Mouse (Mus musculus) granulocyte monocyte progenitor cell, adult 5-6 weeks (primary cell): ENCODE measurements around the gene Msl2. TPM values are rescaled to one million over a fixed set of nuclear protein-coding genes. Genes with fewer than 3 reads are reported as not detected.
A peak's percentile ranks its signal among the peaks of the same experiment; 100 is the strongest.

Experiments used
- ATAC-seq: replicated peaks from 2 replicates; pipeline ENCODE4 v1.8.0; 2016; ENCODE audit warnings: mild to moderate bottlenecking, moderate TSS enrichment, inconsistent platforms; ENCODE audit not compliant: poor library complexity, severe bottlenecking
- total RNA-seq, 2 experiments: library from RNA; stranded (forward) in 1 of 2; stranded (reverse) in 1 of 2; fragments of 200-712, 200-1000 nt in 1 of 2; fragments of >200 nt in 1 of 2; fragmentation: Nextera tagmentation in 1 of 2; gene quantifications; 2 replicates each; pipeline ENCODE4 v1.2.3; 2014 to 2017

The Msl2 gene
- 55.3 and 55.8 TPM in 2 replicates for total RNA-seq (2014; fragmentation: Nextera tagmentation)
- total RNA-seq (2017) = 38.0 and 47.4 TPM in 2 replicates

DNA sequence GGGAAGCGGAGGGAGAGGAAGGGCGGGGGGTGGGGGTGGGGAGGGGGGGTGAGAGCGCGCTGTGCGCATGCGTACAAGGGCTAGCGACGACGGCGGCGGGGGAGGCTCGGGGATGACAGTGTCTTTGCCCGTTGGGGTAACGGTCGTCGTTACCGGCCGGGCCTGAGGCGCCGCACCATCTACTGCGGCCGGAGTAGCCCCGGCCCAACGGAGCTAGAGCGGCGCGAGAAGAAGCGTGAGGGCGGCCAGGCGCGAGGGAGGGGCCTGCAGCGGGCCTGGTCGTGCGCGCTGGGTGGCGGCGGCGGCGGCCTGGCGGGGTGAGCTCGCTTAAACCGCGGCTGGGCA, at the start of gene Msl2:
Msl2 (plus strand) TSS at position 115 of the 345 bp plus-strand sequence.
- no peak for ATAC-seq

- no peak for ATAC-seq
Observed at GRCm38 (mm10) chr9:101033761-101034447, 40.0 kb upstream of the Msl2 start.

DNA sequence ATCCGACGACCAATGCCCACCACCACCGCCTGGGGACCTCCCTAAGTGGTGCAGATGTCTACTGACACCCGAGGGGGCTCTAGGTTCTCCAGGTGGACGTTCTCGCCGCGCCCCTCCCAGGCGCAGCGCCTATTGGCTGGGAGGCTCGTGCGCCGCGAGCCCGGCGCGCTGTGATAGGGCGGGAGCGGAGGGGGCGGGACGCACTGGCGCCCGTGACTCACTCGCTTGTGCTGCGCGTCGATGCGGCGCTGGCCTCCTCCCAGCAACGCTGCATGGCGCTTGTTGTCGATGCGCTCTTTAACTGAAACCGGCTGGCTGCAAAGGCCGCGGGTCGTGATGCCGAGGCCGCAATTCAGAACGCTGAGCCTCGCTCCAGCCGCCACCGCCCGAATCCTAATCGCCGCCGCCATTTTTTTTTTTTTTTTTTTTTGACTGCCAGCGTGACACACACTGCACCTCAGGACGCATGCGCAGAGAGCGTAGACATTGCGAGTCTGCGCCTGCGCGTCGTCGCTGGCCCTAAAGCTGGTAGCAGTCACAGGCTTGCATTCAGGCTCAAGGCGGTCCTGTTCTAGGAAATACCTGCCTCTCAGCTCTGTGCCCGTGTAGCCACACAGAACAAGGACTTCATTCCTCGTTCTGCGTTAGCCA, 39.3 kb upstream of the Msl2 start, which contains the start of gene Pccb:
Pccb (minus strand) TSS at position 451 of the 651 bp plus-strand sequence.
- peak; percentile 96 for ATAC-seq

DNA sequence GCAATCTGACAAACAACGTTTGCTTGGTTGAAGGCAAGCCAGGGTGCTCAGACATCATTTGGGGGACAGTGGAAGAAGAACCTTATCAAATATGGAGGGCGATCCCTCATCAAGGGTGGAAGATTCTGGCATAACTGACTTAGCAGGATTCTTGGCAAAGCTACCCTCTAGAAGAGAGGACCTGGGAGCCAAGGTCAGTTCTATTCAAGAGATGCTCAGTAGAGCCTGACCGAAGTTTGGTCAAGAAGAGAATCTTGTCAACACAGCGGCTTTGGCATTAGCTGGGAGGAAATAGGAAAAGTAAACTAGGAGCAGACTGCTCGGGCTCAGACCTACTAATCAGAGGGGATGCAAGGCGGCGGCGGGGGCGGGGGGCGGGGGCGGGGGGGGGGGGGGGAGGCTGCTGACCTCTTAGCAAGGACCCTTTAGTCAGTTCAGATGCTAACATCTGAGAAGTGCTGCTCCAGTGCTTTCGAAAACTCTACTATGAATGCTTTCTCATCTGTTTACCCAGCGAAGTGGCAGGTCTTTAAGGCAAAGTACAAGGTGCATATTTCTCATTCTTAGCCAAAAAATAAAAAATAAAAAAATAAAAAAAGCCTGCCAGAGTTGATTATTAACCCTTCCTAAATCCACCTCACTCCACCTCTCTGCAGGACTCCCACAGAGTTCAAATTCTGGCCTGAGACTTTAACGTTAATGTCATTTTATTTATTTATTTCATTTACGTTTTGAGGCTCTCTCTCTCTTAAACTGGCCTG, 37.9 kb upstream of the Msl2 start:
- ATAC-seq = no peak

- ATAC-seq = no peak
Observed at GRCm38 (mm10) chr9:101036876-101037275, 37.0 kb upstream of the Msl2 start.

DNA sequence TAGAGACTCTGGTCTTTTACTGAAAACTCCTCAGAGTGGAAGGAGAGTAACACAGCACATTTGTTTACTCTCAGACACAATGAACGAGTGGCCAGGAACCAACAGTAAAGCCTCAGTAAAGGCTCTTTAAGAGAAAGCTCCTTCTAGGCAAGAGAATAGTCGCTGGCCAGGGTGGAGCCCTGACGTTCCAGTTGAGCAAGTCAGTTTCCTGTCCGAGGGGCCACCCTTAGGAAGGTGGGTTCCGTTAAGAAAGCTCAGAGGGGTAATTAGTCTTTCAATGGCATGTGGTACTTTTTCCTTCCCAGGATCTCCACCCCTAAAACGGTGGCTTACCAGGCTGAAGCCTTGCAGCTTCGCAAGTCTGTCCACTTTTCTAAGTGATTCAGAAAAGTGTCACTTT, 36.5 kb upstream of the Msl2 start:
- ATAC-seq = peak; percentile 34

- ATAC-seq = no peak
Observed at GRCm38 (mm10) chr9:101038634-101039033, 35.3 kb upstream of the Msl2 start.

DNA sequence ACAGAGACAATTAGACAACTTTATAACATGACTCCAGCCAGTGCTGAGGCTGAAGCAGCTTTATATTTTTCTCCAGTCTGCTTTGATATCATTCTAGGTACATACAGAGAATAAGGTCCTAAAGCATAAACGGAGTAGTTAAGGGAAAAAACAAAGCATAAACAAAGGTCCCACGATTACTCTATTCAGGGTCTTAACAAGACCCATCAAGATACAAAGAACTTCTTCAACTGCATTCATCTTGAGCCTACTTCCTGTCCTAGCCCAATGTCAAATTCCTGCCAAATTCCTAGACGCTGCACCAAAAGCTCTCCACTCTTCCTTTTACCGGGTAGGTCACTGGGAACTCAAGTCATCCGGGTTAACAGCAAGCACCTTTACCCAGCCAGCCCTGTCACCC, 32.4 kb upstream of the Msl2 start:
- ATAC-seq = no peak

DNA sequence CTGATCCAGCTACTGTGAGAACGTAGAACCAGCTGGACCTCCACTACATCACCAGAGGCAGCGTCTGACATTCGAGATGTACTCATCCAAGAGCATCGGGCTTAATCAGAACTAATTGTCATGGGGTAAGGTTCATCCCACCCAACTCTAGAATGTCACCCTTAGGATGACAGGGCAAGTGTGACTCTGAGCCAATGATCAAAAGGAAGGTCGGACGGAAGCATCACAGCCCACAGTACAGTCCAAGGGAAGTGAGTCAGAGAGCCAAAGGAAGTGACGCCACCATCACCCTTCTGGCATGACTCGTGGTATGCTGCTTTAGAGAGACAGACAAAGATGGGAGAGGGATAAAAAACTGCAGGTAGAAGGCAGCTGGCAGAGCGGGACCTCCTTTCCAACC, 31.7 kb upstream of the Msl2 start:
- peak; percentile 66 for ATAC-seq

DNA sequence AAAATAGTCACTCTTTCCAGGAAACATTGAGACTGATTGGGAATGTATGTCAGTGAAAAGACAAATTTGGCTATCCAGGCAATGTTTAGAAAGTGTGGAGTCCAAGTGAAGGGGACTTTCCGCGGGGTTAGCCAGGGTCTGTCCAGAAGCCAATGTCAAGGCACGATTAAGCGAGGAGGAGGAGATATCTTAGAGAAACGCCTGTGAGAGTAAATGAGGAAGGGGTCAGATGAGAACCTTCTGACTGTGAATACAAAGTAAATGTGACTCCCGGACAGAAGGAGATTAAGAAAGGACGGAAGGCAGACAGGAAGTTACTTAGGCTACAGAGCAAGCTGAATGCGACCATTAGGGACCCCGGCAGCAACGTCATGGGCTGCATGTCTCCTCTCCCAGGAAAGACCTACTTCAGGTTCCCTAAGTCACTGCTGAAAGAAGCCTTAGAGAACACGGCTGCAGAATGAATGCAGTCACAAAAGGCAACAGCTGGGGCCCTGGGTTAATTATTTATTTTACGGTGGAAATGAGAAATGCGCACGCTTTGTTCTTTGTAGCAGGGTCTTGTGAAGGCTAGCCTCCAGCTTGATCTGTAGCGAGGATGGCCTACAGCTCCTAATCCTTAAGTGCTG, 28.1 kb upstream of the Msl2 start:
- peak; percentile 83 for ATAC-seq

GRCm38 (mm10) chr9:101052007-101052406, 21.9 kb upstream of the Msl2 start:
- ATAC-seq = no peak

DNA sequence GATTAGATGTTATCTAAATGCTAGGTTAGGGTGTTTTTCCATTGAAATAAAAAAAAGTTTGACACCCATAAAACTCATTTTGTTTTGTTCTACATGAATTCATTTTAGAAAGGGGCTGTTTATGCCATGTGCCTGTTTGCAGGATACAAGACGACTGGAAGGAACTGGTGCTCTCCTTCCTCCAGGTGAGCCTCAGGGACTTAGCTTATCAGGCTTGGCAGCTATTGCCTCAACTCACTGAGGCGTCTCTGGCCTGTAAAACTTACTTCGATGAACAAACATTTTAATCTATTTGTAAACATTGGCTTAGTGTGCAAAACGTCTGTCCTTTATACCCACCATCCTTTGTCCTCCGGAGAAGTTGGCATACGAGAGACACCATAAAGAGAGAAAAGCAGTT, 21.2 kb upstream of the Msl2 start:
- no peak for ATAC-seq

DNA sequence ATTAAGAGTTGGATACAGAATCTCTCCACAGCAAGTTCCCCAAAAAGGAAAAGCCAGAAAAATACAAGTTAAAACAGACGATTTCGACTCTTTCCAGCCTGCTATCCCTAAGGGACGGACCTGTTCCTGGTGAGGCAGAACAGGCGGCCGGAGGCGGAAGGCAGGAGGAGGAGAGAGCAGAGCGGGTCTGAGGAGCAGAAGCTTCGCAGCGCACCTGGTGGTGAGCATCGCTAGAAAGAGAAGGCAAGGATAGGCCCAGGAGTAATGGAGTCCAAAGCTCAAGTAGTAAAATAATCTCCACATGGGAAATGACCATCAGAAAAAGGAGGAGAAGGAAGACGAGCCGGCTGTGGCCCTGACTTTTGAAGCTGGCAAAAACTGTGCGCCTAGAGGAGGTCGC, 20.6 kb upstream of the Msl2 start:
- ATAC-seq = no peak

GRCm38 (mm10) chr9:101057156-101057555, 16.7 kb upstream of the Msl2 start:
- ATAC-seq = no peak

GRCm38 (mm10) chr9:101061035-101061434, 12.9 kb upstream of the Msl2 start:
- ATAC-seq = peak; percentile 81

DNA sequence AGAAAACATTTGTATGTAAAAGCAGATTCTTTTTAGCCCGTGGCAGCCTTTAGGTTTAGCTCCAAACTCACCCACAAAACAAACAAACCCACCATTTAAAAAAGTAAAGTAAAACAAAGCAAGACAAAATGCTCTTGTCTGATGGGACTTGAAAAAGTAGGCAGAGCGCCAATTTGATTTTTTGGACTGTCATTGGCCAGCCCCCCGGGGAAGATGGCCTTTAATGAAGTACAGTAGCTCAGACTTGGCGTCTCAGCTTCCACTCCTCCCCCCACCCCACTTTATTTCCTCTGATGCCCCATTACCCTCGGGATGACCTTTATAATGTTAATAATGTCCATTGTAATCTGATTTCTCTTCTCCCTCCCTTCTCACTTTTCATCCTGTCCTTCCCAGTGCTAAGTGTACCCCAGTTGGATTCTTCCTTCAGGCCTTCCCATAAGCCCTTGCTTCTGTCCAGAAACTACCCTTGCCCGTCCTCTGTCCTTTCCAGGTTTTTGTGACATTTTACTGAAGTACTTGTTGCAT, 11.6 kb upstream of the Msl2 start:
- ATAC-seq = no peak

- no peak for ATAC-seq
Observed at GRCm38 (mm10) chr9:101065076-101065602, 8.8 kb upstream of the Msl2 start.

- no peak for ATAC-seq
Observed at GRCm38 (mm10) chr9:101069781-101070180, 4.1 kb upstream of the Msl2 start.

DNA sequence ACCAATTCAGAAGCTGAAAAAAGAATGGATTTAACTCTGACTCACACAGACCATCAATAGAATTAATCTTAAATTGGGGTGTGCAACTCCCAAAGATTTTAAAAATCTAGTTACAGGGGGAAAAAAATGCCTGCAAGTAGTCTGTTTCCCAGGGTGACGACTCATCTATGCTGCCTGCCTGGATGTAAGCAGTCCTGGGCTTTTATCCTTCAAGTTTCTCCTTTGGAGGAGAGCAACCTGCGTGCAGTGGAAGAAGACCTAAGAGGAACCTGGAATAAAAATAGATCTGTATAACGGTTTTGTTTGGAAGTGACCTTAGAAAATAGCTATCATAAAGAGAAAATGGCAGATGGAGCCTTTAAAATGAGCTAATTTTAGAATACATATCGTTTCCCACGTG, 1.4 kb upstream of the Msl2 start:
- no peak for ATAC-seq
